Mouse (Mus musculus): Measurements from ENCODE around the gene Matn3. TPM values are rescaled to one million over a fixed set of nuclear protein-coding genes. Genes with fewer than 3 reads are reported as not detected.

The Matn3 gene
- polyA plus RNA-seq (2017; shearing (Covaris generic)) = not detected

GRCm38 (mm10) chr12:8947714-8948464 lies at the start of gene Matn3:
Gene Matn3 (plus strand): TSS chr12:8947929.

GRCm38 (mm10) chr12:8921394-8922368 lies 26.0 kb upstream of the Matn3 start, which contains the start of gene Laptm4a:
Gene Laptm4a (plus strand): TSS chr12:8921664.

DNA sequence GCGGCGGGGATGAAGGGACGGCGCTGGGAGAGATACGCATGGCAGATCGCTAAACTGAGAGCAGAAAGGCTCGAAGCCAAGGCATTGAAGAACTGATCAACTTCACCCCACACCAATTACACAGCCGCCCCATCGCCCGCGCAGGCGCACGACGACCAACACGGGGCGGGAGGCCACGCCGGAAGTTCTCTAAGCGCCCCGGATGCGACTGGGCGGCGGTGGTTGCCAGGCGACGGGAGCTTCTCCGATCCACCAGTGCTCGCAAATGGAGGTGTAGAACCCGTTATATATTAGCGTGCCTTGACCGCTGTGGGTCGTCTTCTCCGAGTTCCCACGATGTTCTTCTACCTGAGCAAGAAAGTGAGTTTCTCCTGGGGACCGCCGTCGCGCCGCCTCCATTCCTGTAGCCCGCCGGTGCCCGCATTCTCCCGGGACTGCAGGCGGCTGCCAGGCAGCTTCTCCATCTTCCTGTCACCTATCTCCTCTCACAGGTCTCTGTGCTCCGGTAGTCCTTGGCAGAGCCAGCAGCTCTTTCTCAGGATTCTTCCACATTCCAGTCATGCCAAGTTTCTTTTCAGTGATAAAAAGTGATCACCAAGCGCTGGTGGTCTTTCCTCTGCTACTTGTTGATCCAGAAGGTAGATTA lies 26.2 kb downstream of the Matn3 start, which contains the start of gene Wdr35:
Wdr35 (plus strand) TSS at position 73 of the 646 bp plus-strand sequence.

Other genes with a start within 250 kb of the Matn3 start
- gene Sdc1, start 176.6 kb upstream of the Matn3 start, polyA plus RNA-seq (2017; shearing (Covaris generic)) = 0.49 TPM
- gene Laptm4a, start 26.3 kb upstream of the Matn3 start, polyA plus RNA-seq (2017; shearing (Covaris generic)) = 184 TPM
- gene Wdr35, start 26.0 kb downstream of the Matn3 start, polyA plus RNA-seq (2017; shearing (Covaris generic)) = 4.4 TPM
- gene Ttc32, start 82.1 kb downstream of the Matn3 start, polyA plus RNA-seq (2017; shearing (Covaris generic)) = 20.0 TPM

Data from activated CD4-positive, CD25-positive, alpha-beta regulatory T cell, adult 9 weeks (primary cell).